Mouse (Mus musculus): ENCODE data around the gene Folr1.
A peak's percentile ranks its signal among the peaks of the same experiment; 100 is the strongest.

Gene Folr1

GRCm38 (mm10) chr7:101868241-101869162, 2.1 kb downstream of the Folr1 start:
- no peak for DNase-seq (ENCODE audit: low read depth, low spot score)

DNA sequence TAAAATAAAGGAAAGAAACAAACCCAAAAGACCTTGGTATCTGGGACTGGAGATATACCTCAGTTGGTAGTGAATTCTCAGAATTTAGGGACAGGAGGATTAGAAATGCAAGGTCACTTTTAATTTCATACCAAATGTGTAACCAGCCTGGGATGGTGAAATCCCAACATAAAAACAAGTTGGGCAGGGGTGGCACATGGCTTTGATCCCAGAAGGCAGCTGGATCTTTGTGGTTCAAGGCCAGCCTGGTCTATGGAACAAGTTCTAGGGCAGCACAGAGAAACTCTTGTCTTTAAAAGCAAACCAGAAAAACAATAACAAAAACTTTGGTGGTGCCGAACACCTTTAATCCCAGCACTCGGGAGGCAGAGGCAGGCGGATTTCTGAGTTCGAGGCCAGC, 3.1 kb downstream of the Folr1 start:
- no peak for DNase-seq (ENCODE audit: low read depth, low spot score)

DNA sequence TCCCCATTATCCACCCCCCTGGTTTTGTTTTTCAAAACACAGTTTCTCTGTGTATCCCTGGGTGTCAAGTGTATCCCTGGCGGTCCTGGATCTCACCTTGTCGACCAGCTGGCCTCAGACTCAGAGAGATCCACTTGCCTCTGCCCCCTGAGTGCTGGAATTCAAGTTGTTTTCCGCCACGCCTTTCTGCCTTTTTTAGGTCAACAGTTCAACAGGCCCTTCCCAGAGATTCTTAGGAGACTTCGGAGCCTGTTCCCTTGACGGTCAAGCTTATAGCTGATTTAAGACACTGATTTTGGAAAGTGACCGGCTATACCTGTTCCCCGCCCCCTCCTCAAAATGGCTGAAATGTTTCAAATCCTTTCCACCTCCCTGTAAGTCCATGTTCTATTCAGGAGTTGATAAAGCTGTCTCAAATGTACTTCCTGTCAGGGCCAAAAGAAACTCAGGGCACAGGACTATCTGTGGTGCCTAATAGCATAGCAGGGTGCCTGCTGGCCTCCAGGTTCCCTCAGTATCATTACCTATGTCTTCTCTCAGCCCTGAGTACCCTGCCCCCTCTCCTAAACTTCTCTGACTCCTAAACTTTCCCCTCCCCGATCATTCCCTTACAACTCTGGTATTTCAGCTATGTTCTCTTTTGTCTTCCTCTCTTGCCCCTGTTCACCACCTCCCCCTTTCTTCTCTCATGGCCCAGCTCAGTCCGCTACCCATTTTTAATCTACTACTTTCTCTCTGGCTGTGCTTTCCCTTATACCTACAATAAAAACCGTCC, 3.9 kb downstream of the Folr1 start:
- DNase-seq (ENCODE audit: low read depth, low spot score): no peak

DNA sequence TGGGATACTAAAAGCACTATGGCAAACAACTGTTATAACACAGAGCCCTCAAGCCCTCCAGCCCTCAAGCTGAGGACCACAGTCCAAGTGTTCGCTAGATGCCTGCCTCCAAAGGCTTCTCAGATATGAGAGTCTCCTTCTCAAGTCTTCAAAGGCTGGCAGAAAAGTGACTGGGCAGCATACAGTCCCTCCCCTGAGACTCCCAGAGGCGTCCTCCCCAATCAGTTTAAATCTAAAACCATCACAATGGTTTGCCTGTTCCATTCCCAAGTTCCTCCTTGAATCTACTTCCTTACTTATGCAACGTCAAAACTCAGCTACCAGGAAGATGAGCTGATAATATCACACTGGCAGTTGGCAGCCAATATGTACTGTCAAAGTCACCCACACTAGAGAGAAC, 7.2 kb downstream of the Folr1 start, which contains the start of gene Anapc15:
Gene Anapc15, plus strand, starts transcription at position 301 of the 400 bp plus-strand sequence.
- DNase-seq (ENCODE audit: low read depth, low spot score): no peak

DNA sequence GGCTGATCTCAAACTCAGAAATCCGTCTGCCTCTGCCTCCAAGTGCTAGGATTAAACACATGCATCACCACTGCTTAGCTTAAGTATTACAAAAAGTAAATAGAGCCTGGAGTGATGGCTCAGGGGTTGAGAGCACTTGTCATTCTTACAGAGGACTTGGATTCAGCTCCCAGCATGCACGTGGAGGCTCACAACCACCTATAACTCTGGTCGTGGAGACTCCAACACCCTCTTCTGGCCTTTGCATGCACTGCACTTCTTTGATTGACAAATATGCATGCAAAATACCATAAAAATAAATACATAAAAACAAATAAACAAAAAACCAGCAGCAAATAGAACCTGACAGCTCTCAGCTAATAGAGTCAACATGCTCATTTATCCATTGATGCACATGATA, 8.3 kb downstream of the Folr1 start:
- DNase-seq (ENCODE audit: low read depth, low spot score): no peak

- no peak for DNase-seq (ENCODE audit: low read depth, low spot score)
Measured at GRCm38 (mm10) chr7:101860978-101861377, 9.6 kb downstream of the Folr1 start.

DNA sequence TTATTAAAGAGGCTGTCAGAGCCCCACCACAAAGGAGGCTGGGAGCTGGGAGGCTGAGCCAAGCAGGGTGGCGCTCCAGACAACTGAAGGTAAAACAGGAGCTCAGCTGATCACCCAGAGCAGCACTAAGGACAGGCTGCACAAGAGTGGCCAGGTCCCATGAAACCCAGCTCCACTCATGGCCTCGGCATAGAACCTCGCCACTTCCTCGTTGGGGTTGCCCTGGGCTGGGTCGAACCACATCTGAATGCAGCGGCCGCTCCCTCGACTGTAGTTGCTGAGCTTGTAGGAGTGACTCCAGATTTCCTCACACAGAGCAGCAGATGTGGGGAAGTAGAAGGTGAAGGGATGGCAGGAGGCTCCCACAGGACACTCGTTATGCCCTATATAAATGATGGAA, 12.2 kb downstream of the Folr1 start:
- DNase-seq (ENCODE audit: low read depth, low spot score): no peak

GRCm38 (mm10) chr7:101857094-101857493, 13.5 kb downstream of the Folr1 start, which contains the start of gene Folr2:
Folr2 (minus strand) TSS chr7:101857194.
- no peak for DNase-seq (ENCODE audit: low read depth, low spot score)

GRCm38 (mm10) chr7:101853816-101854215, 16.8 kb downstream of the Folr1 start:
- DNase-seq (ENCODE audit: low read depth, low spot score): no peak

DNA sequence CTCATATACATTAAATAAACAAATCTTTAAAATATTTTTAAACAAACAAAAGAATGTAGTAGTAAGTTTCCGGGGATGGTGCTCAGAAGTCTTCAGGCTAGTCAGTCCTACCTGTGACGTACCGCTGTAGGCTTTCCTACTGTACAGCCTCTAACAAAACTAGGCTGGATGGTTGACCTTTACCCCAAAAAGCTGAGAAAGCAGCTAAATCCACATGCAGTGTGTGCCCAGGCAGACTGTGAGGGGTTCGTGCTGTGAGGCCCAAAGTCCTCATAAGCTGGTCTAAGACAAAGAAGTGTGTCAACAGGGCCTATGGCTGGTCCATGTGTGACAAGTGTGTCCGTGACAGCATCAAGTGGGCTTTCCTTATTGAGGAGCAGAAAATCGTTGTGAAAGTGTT, 17.7 kb downstream of the Folr1 start:
- no peak for DNase-seq (ENCODE audit: low read depth, low spot score)

- no peak for DNase-seq (ENCODE audit: low read depth, low spot score)
Measured at GRCm38 (mm10) chr7:101851689-101852088, 18.9 kb downstream of the Folr1 start.

- DNase-seq (ENCODE audit: low read depth, low spot score): no peak
Measured at GRCm38 (mm10) chr7:101847934-101848333, 22.7 kb downstream of the Folr1 start.

GRCm38 (mm10) chr7:101844186-101844585, 26.4 kb downstream of the Folr1 start:
- DNase-seq (ENCODE audit: low read depth, low spot score): no peak

DNA sequence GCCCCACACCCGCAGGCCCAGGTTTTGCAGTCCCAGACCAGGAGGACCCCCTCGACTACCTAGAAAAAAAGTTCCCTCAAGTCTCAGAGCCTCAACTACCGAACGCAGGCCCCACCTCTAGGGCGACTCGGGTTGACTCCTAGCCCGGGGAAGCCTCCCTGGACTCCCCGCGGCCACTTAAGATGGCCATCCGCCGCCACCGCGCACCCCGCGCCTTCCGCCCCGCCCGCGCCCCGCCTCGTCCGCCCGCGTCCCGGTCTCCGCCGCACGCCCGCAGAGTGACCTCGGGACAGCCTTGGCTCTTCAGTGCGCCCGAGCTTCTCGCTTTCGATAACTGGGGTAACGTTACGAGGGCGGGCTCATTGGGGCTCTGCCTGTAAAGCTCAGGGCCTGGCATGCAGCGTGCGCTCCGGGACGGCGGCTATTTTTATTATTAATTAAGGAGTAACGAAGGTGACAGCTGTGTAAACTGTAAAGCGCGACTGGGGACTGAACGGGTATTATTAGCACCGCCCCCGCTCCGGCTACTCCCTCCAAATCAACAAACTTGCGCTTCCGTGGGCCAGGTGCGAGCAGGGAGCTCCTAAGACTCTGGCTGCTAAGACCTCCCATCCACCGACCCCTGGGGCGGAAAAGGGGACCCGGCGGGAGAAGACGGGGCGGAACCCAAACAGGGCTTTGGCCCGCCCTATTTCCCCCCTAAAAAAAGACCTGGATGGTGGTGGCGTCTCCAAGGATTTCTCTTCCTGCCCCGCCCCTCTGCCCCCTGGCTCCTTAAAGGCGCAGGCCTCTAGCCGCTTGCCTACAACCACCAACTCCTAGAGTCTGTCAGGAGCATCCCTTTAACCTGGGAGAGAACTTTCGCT, 32.7 kb downstream of the Folr1 start, which contains the start of gene Inppl1:
Gene Inppl1, minus strand, starts transcription at position 624 of the 866 bp plus-strand sequence.
- DNase-seq (ENCODE audit: low read depth, low spot score): peak; percentile 41

DNA sequence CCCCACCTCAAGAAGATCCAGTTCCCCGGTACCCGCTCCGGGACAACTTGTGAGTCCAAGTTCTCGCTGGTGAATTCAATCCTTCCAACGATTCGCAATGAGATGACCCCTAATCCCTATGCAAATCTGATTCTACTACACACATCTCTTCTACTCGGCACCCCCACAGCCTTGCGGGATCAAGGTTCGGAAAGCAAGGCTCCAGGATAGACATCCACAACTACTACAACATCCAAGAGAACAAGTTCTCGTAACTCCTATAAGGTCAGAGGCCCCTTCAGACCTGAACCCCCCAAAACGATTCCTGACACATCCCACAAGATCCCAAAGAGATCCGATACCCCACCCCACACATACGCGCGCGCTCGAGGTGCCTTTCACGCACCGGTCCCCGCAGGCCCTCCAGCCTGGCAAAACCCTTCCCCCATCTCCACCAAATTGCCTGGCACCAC, 33.4 kb downstream of the Folr1 start:
- DNase-seq (ENCODE audit: low read depth, low spot score): peak; percentile 27

GRCm38 (mm10) chr7:101836271-101837153, 34.1 kb downstream of the Folr1 start:
- peak; percentile 68 for DNase-seq (ENCODE audit: low read depth, low spot score)

- DNase-seq (ENCODE audit: low read depth, low spot score): no peak
Measured at GRCm38 (mm10) chr7:101835457-101836109, 35.0 kb downstream of the Folr1 start.

DNA sequence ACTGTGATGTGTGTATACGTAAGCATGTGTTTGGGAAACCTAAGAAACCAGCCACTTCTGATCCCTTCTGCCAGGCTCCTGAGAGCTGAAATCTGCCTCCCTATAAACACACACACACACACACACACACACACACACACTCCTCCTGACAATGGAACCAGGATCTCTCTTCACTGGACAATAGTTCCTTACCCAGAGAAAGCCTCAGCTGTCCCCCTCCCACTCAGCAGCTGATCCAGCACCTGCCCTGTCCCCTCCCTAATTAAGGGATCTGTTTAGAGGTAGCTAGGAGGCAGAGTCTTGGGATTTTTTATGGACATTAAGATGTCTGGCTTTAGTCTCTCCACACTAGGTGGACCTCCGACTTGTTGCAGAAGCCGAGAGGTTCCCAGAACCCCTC, 35.7 kb downstream of the Folr1 start:
- DNase-seq (ENCODE audit: low read depth, low spot score): no peak

DNA sequence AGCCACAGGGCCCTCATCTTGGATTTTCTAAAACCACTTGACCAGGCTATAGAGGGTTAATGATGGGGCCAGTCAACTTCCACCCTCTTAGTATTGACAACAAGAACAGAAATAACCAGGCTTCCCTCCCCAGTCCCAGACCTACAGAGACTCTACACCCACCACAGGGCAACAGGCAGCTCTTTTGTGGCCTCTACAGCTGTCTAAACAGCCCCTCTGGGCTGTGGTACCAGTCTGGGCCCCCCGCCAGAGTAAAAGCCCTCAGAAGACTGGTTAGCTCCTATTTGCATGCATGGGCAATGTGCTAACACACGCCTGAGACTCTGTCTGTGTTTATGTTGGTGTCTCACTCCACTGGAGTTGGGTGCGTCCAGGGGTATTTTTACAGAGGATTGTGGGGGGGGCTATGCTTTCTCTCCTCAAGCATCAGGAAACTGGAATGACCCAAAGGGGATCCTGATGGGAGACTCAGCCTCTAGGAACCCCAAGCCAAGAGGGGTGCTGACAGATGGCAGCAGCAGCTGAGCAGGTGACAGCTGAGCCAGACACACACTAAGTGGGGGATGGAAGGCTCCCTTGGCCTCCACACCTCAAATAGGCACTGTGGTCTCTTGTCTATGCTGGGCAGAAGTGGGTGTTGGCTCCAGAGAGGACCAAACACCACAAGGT, 36.5 kb downstream of the Folr1 start:
- DNase-seq (ENCODE audit: low read depth, low spot score): no peak

Measured in CD4-positive helper T cell, adult 2 months (primary cell).